Mouse (Mus musculus) cerebellum, postnatal 10 days (tissue): ENCODE measurements around the gene Defb5.
"Not testable (repeated sequence)": the region's sequence is repeated elsewhere in the genome, so short reads cannot be mapped to it uniquely, and the experiment has no call there.

Source experiments
- DNase-seq, 2 experiments: peaks; one replicate each; pipeline ENCODE4 v3.0.0; 2021; ENCODE audit warnings: mixed read lengths in 2 of 2

Gene Defb5

GRCm38 (mm10) chr8:19247280-19247679, at the start of gene Defb5:
TSS of gene Defb5 (plus strand) at chr8:19247580.
- no peak for DNase-seq

DNA sequence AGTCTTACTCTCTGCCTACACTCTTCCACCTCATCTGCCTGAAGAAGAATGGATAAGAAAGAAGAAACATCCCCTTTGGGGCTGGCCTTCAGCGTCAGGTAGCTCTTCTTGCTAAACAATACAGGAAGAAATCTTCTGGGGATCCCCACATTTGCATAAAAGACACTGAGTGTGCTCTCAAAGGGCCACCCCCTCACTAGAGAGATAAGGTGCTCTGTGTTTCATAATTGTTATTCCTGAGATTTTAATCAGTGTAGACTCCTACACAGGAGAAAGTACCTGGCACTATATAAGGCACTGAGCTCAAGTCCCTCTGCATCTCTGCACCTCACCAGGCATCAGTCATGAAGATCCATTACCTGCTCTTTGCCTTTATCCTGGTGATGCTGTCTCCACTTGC, 22.2 kb upstream of the Defb5 start, which contains the start of gene Defb6:
Gene Defb6, plus strand, starts transcription at position 318 of the 400 bp plus-strand sequence.
- DNase-seq = no peak

DNA sequence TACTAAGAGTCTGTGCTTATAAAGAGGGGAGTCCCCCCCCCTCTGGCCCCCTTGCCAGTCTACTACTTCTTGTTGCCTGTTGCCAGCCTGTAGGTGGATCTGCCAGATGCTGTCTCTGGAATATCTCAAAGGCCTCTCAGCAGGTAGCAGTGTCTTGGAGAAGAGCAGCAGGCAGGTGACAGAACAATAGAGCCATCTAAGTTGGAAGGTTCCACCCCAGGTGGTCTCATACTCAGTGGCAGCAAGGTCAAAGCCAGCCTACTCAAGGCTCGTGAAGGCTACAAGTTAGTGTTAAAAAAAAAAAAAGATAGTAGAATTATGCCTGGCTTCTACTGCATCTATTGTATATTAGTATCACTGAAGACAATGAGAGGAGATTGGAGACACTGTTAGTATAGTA, 9.3 kb upstream of the Defb5 start:
- DNase-seq = no peak

DNA sequence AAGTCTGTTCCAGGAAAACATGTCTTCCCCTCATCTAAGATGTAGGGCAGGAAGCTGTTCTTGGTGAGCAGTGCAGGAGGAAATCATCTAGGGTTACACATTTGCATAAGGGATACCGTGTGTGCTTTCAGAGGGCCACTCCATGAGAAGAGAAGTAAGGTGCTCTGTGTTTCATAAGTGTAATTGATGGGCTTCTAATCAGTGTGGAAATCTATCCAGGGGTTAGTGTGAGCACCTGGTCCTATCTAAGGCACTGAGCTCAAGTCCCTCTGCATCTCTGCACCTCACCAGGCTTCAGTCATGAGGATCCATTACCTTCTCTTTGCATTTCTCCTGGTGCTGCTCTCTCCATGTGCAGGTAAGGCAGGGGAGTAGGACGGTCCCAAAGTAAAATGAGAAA, 7.8 kb upstream of the Defb5 start, which contains the start of gene Defb46:
Gene Defb46, plus strand, starts transcription at position 301 of the 400 bp plus-strand sequence.
- DNase-seq = no peak

DNA sequence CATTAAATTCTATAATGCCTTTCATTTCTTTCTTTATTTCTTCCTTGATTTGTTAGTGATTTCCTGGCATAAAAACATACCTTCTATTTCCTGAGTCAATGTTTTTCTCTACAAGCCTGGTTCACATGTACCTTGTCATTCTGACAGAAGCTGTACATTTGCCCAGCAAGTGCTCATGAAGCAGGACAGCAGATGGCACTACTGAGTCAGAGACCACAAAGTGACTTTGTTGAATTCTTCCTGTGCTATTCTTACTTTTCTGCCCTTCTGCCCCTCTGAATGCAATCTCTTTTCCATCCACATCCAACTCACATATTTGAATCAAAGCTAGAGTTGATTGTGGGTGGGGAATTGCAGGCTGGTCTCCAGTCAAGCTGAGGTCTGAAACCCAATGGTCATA, 10.8 kb downstream of the Defb5 start:
- DNase-seq = no peak

DNA sequence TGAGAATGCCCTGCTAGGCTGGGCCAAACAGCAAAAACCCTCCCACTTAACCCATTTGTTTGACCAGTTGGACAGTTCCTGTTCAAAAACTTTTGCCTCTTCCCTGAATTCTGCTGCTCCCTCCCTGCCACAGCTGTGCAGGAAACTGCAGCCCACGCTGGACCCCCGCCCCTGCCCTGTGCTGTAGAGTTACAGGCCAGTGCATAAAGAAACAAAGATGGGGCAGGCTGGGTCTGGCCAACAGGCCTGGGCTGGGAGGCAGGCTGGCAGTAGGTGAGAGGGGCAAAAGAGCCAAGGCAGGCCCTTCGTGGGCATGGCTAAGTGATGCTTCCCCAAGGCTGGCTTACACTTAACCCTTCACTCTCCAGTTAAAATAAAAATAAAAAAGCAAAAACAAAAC, 12.3 kb downstream of the Defb5 start:
- no peak for DNase-seq

- not testable (repeated sequence) for DNase-seq
Observed at GRCm38 (mm10) chr8:19293060-19293459, 45.7 kb downstream of the Defb5 start, which contains the start of gene Defb3. TSS of gene Defb3 (plus strand) at chr8:19293360.

GRCm38 (mm10) chr8:19298361-19298760, 51.0 kb downstream of the Defb5 start:
- not testable (repeated sequence) for DNase-seq
